In genomic region chr15:80780154-80780751, GRCm38 (mm10) we compare ENCODE assay signal across 11 mouse cellular contexts.
"Had no signal": no experiment of that assay in that cellular context is flagged by ENCODE, and none has a peak within 500 bp of the region (broad histone marks: within the 10 kb centered on the region; RNA-seq: fewer than 3 reads in every experiment).

No protein-coding gene starts in this region.

- DNase-seq: liver, postnatal 0 days; lung, adult 2 months; lung, postnatal 14 days; lung, postnatal 36 days; right cerebral cortex, postnatal 14 days; thymus, adult 18-20 months; thymus, postnatal 14 days; thymus, postnatal 36 days had no signal

- ATAC-seq: liver, postnatal 0 days; lung, postnatal 0 days; midbrain, embryonic 13.5 days; midbrain, embryonic 15.5 days had no signal
